Mouse (Mus musculus): ENCODE results near the gene Cse1l.

Cse1l gene

GRCm38 (mm10) chr2:166973153-166973552 lies 67.3 kb downstream of the Cse1l start:
- no peak for DNase-seq (ENCODE audit: low read depth in 1 of 2, low spot score in 2 of 2)

GRCm38 (mm10) chr2:166974177-166974872 lies 68.5 kb downstream of the Cse1l start:
- no peak for DNase-seq (ENCODE audit: low read depth in 1 of 2, low spot score in 2 of 2)

- DNase-seq (ENCODE audit: low read depth in 1 of 2, low spot score in 2 of 2), result peak; percentile 33 to 47
These were observed 70.5 kb downstream of the Cse1l start for GRCm38 (mm10) chr2:166976356-166976755.

- DNase-seq (ENCODE audit: low read depth in 1 of 2, low spot score in 2 of 2), result no peak
These were observed 71.7 kb downstream of the Cse1l start for GRCm38 (mm10) chr2:166977490-166977889.

- DNase-seq (ENCODE audit: low read depth in 1 of 2, low spot score in 2 of 2), result no peak
These were observed 74.3 kb downstream of the Cse1l start for GRCm38 (mm10) chr2:166980161-166980560.

- no peak for DNase-seq (ENCODE audit: low read depth in 1 of 2, low spot score in 2 of 2)
These were observed 77.6 kb downstream of the Cse1l start for GRCm38 (mm10) chr2:166983351-166983894.

GRCm38 (mm10) chr2:166990861-166991260 lies 85.0 kb downstream of the Cse1l start:
- DNase-seq (ENCODE audit: low read depth in 1 of 2, low spot score in 2 of 2), result no peak

GRCm38 (mm10) chr2:166991945-166992344 lies 86.1 kb downstream of the Cse1l start:
- DNase-seq (ENCODE audit: low read depth in 1 of 2, low spot score in 2 of 2), result no peak

GRCm38 (mm10) chr2:166995021-166995795 lies 89.4 kb downstream of the Cse1l start:
- no peak for DNase-seq (ENCODE audit: low read depth in 1 of 2, low spot score in 2 of 2)

Measured in monocyte, adult 2 months (primary cell).